Mouse (Mus musculus) C2C12 (cell line): Measurements from ENCODE around the gene Urm1. TPM values are rescaled to one million over a fixed set of nuclear protein-coding genes. Genes with fewer than 3 reads are reported as not detected.

Source experiments
- H3K27me3 ChIP-seq: one replicate; pipeline ENCODE4 v1.6.1; 2011; ENCODE audit not compliant: control insufficient read depth, insufficient read depth, insufficient read length
- H3K36me3 ChIP-seq: one replicate; pipeline ENCODE4 v1.6.1; 2011; ENCODE audit not compliant: control insufficient read depth, insufficient read depth
- H3K4me3 ChIP-seq: one replicate; pipeline ENCODE4 v1.5.1; 2011; ENCODE audit warnings: mild to moderate bottlenecking, control low read depth; ENCODE audit not compliant: poor library complexity, insufficient read depth, severe bottlenecking
- H3K79me2 ChIP-seq: one replicate; pipeline ENCODE4 v1.6.1; 2011; ENCODE audit not compliant: control insufficient read depth, insufficient read depth
- H3K79me3 ChIP-seq: one replicate; pipeline ENCODE4 v1.6.1; 2011; ENCODE audit warnings: low read depth, control low read depth
- H3ac ChIP-seq: one replicate; pipeline ENCODE3; 2011; ENCODE audit warnings: low read depth; ENCODE audit not compliant: control insufficient read depth, insufficient read length
- CEBPB ChIP-seq: IDR thresholded peaks from one replicate; pipeline ENCODE4 v1.6.1; 2011; ENCODE audit warnings: low read depth, mild to moderate bottlenecking, control low read depth, moderate library complexity
- CTCF ChIP-seq: IDR thresholded peaks from one replicate; pipeline ENCODE4 v1.5.1; 2011; ENCODE audit not compliant: control insufficient read depth, insufficient read depth, insufficient read length
- FOSL1 ChIP-seq: IDR thresholded peaks from one replicate; pipeline ENCODE4 v1.8.0; 2011; ENCODE audit warnings: mild to moderate bottlenecking, low read length; ENCODE audit not compliant: poor library complexity, insufficient read depth, severe bottlenecking
- MAX ChIP-seq: IDR thresholded peaks from one replicate; pipeline ENCODE4 v1.6.1; 2011; ENCODE audit warnings: mild to moderate bottlenecking, control low read depth
- MYOD1 ChIP-seq: IDR thresholded peaks from one replicate; pipeline ENCODE4 v1.6.1; 2011; ENCODE audit warnings: low read depth; ENCODE audit not compliant: control insufficient read depth, insufficient read length
- MYOG ChIP-seq: IDR thresholded peaks from one replicate; pipeline ENCODE4 v1.6.1; 2011; ENCODE audit not compliant: control insufficient read depth, insufficient read length; ENCODE audit errors: extremely low read depth
- USF1 ChIP-seq: IDR thresholded peaks from one replicate; pipeline ENCODE4 v1.6.1; 2011; ENCODE audit warnings: low read depth, mild to moderate bottlenecking, control low read depth, moderate library complexity
- polyA plus RNA-seq: library from polyadenylated mRNA; unstranded; fragments of >200 nt; fragmentation: generic; extraction: Trizol; gene quantifications from one replicate; pipeline ENCODE4 v1.2.1, GENCODE M21; 2012; ENCODE audit warnings: missing spikeins

The Urm1 gene
- polyA plus RNA-seq, 1 experiment, result 67.1 TPM

- peak overlapping the region; percentile 56 for H3K4me3 ChIP-seq
- H3K79me2 ChIP-seq, result no peaks in the 10 kb centered on the region
- TF ChIP-seq CTCF (no peak), USF1 (no peak), FOSL1 (no peak), MAX (no peak), MYOD1 (no peak), CEBPB (no peak), MYOG (no peak)
- H3K36me3 ChIP-seq, result peaks cover 6% of the 10 kb centered on the region
- peaks cover 4% of the 10 kb centered on the region for H3K27me3 ChIP-seq
- no peaks in the 10 kb centered on the region for H3K79me3 ChIP-seq
- no peak overlapping the region for H3ac ChIP-seq
Measured at GRCm38 (mm10) chr2:29803400-29803831, 16.5 kb upstream of the Urm1 start.

GRCm38 (mm10) chr2:29815678-29816371, 4.0 kb upstream of the Urm1 start:
- no peaks in the 10 kb centered on the region for H3K79me3 ChIP-seq
- TF ChIP-seq MAX, result no peak
- no peak for TF ChIP-seq USF1
- TF ChIP-seq CEBPB, result no peak
- TF ChIP-seq FOSL1, result no peak
- no peak for TF ChIP-seq CTCF
- peaks cover 19% of the 10 kb centered on the region for H3K36me3 ChIP-seq
- H3K4me3 ChIP-seq, result no peak overlapping the region
- H3K27me3 ChIP-seq, result no peaks in the 10 kb centered on the region
- H3K79me2 ChIP-seq, result no peaks in the 10 kb centered on the region
- H3ac ChIP-seq, result no peak overlapping the region

- Histone ChIP-seq H3K79me2 (no peaks in the 10 kb centered on the region), H3K36me3 (peaks cover 8% of the 10 kb centered on the region), H3K27me3 (no peaks in the 10 kb centered on the region), H3K4me3 (no peak overlapping the region), H3K79me3 (no peaks in the 10 kb centered on the region), H3ac (no peak overlapping the region)
- no peak for TF ChIP-seq MYOG
- no peak for TF ChIP-seq CEBPB
- no peak for TF ChIP-seq FOSL1
- TF ChIP-seq MAX, result peak; percentile 10
- TF ChIP-seq USF1, result no peak
- no peak for TF ChIP-seq MYOD1
- TF ChIP-seq CTCF, result peak; percentile 72
Measured at GRCm38 (mm10) chr2:29817426-29818232, 2.2 kb upstream of the Urm1 start.

GRCm38 (mm10) chr2:29819363-29819762, 512 bp upstream of the Urm1 start:
- Histone ChIP-seq H3K27me3 (no peaks in the 10 kb centered on the region), H3K79me3 (no peaks in the 10 kb centered on the region), H3K4me3 (no peak overlapping the region), H3ac (no peak overlapping the region), H3K36me3 (no peaks in the 10 kb centered on the region), H3K79me2 (no peaks in the 10 kb centered on the region)
- no peak for TF ChIP-seq CTCF
- TF ChIP-seq MYOD1, result no peak

GRCm38 (mm10) chr2:29826318-29826925, 6.5 kb downstream of the Urm1 start:
- no peaks in the 10 kb centered on the region for H3K36me3 ChIP-seq

More at GRCm38 (mm10) chr2:29826318-29826925, 6.5 kb downstream of the Urm1 start:
- H3K79me3 ChIP-seq, result peaks cover 37% of the 10 kb centered on the region
- H3K4me3 ChIP-seq, result peak overlapping the region; percentile 99
- H3K27me3 ChIP-seq, result no peaks in the 10 kb centered on the region
- TF ChIP-seq CEBPB (no peak), MYOG (no peak), CTCF (no peak), MYOD1 (no peak)
- H3ac ChIP-seq, result peak overlapping the region; percentile 60
- H3K79me2 ChIP-seq, result peaks cover 43% of the 10 kb centered on the region
